Mouse (Mus musculus) cerebellum, postnatal 10 days (tissue): ENCODE measurements at regions not wholly inside any gene's neighbourhood (a gene's known extent, or its start where the extent isn't known, plus 50 kb on each side); places are given as distances from the start of the nearest gene placed in this dataset.
A peak's percentile ranks its signal among the peaks of the same experiment; 100 is the strongest.
"Not testable (repeated sequence)": the region's sequence is repeated elsewhere in the genome, so short reads cannot be mapped to it uniquely, and the experiment has no call there.

Source experiments
- DNase-seq, 2 experiments: peaks; one replicate each; pipeline ENCODE4 v3.0.0; 2021; ENCODE audit warnings: mixed read lengths in 2 of 2

GRCm38 (mm10) chr12:70633194-70633593, 180.3 kb downstream of the Tmx1 start:
- DNase-seq, result peak; percentile 84 to 86

GRCm38 (mm10) chr12:70633622-70634365, 180.9 kb downstream of the Tmx1 start:
- no peak for DNase-seq

GRCm38 (mm10) chr12:70635997-70636396, 183.1 kb downstream of the Tmx1 start:
- DNase-seq, result no peak

- no peak for DNase-seq
Measured at GRCm38 (mm10) chr12:70640186-70640585, 185.1 kb upstream of the Frmd6 start.

GRCm38 (mm10) chr12:70644910-70645309, 180.4 kb upstream of the Frmd6 start:
- no peak for DNase-seq

- no peak for DNase-seq
Measured at GRCm38 (mm10) chr12:70645407-70645806, 179.9 kb upstream of the Frmd6 start.

GRCm38 (mm10) chr12:70647516-70647915, 177.8 kb upstream of the Frmd6 start:
- no peak for DNase-seq

GRCm38 (mm10) chr12:70648179-70648811, 177.0 kb upstream of the Frmd6 start:
- no peak for DNase-seq

GRCm38 (mm10) chr12:70648812-70649188, 176.5 kb upstream of the Frmd6 start:
- no peak for DNase-seq

GRCm38 (mm10) chr12:70649691-70650090, 175.6 kb upstream of the Frmd6 start:
- no peak for DNase-seq

- no peak for DNase-seq
Measured at GRCm38 (mm10) chr12:70650470-70650869, 174.8 kb upstream of the Frmd6 start.

GRCm38 (mm10) chr12:70652751-70653150, 172.6 kb upstream of the Frmd6 start:
- DNase-seq, result no peak

GRCm38 (mm10) chr12:70653971-70654370, 171.3 kb upstream of the Frmd6 start:
- no peak for DNase-seq

- DNase-seq, result peak; percentile 69 to 83
Measured at GRCm38 (mm10) chr12:70654546-70654945, 170.8 kb upstream of the Frmd6 start.

GRCm38 (mm10) chr12:70655411-70655811, 169.9 kb upstream of the Frmd6 start:
- no peak for DNase-seq

- peak in 1 of 2 experiments; percentile 14 for DNase-seq
Measured at GRCm38 (mm10) chr12:70655900-70656544, 169.3 kb upstream of the Frmd6 start.

- peak; percentile 28 to 35 for DNase-seq
Measured at GRCm38 (mm10) chr12:70656805-70657492, 168.4 kb upstream of the Frmd6 start.

GRCm38 (mm10) chr12:70657493-70657810, 167.9 kb upstream of the Frmd6 start:
- no peak for DNase-seq

GRCm38 (mm10) chr12:70658106-70658505, 167.2 kb upstream of the Frmd6 start:
- no peak for DNase-seq

GRCm38 (mm10) chr12:70660388-70660787, 164.9 kb upstream of the Frmd6 start:
- no peak for DNase-seq

- DNase-seq, result not testable (repeated sequence)
Measured at GRCm38 (mm10) chr12:70668158-70668557, 157.2 kb upstream of the Frmd6 start.

- DNase-seq, result no peak
Measured at GRCm38 (mm10) chr12:70672115-70672514, 153.2 kb upstream of the Frmd6 start.

- no peak for DNase-seq
Measured at GRCm38 (mm10) chr12:70673188-70673587, 152.1 kb upstream of the Frmd6 start.

- DNase-seq, result no peak
Measured at GRCm38 (mm10) chr12:70674144-70674543, 151.2 kb upstream of the Frmd6 start.
